Mouse (Mus musculus) midbrain, embryonic 10.5 days (tissue): Measurements from ENCODE around the gene Tdo2. TPM values are rescaled to one million over a fixed set of nuclear protein-coding genes. Genes with fewer than 3 reads are reported as not detected.

Experiments
- DNase-seq: peaks from one replicate; pipeline ENCODE4 v3.0.0-alpha.2; 2017; ENCODE audit warnings: low spot score
- H3K27ac ChIP-seq: fragments of 300-500 bp; sonication (generic); replicated peaks from 2 replicates; pipeline ENCODE4 v1.5.1; 2016; ENCODE audit warnings: mild to moderate bottlenecking
- H3K27me3 ChIP-seq: fragments of 300-500 bp; sonication (generic); 2 replicates; pipeline ENCODE4 v1.6.1; 2016; ENCODE audit warnings: low read depth, mild to moderate bottlenecking; ENCODE audit not compliant: poor library complexity, severe bottlenecking
- H3K36me3 ChIP-seq: fragments of 300-500 bp; sonication (generic); 2 replicates; pipeline ENCODE4 v1.6.1; 2016; ENCODE audit warnings: mild to moderate bottlenecking, moderate library complexity
- H3K4me1 ChIP-seq: fragments of 300-500 bp; sonication (generic); 2 replicates; pipeline ENCODE4 v1.6.1; 2016
- H3K4me3 ChIP-seq: fragments of 300-500 bp; sonication (generic); 2 replicates; pipeline ENCODE4 v1.5.1; 2016; ENCODE audit warnings: mild to moderate bottlenecking, moderate library complexity
- H3K9me3 ChIP-seq: fragments of 300-500 bp; sonication (generic); replicated peaks from 2 replicates; pipeline ENCODE4 v1.6.1; 2016; ENCODE audit warnings: mild to moderate bottlenecking
- WGBS: fragments of 180-500 bp; shearing (Covaris S2); methylation state at CpG from one replicate; pipeline ENCODE4 v1.1.7; 2016; 5-methylcytosine and 5-hydroxymethylcytosine counted together
- polyA plus RNA-seq: library from polyadenylated mRNA; unstranded; fragments of >200 nt; fragmentation: Nextera tagmentation; extraction: Ambion mirVana; gene quantifications from 2 replicates; pipeline ENCODE4 v1.2.1, GENCODE M21; 2016

Tdo2 gene
- polyA plus RNA-seq = not detected in 2 replicates

- DNase-seq = no peak
- Histone ChIP-seq H3K4me1 (no peaks in the 10 kb centered on the region), H3K36me3 (no peaks in the 10 kb centered on the region), H3K27me3 (no peaks in the 10 kb centered on the region), H3K4me3 (no peak within 1 kb of the TSS), H3K9me3 (no peaks in the 10 kb centered on the region), H3K27ac (no peak within 1 kb of the TSS)
Observed at GRCm38 (mm10) chr3:81976102-81976501, at the start of gene Tdo2. Tdo2 (minus strand) TSS chr3:81976202.

- 85% methylated on average over 3 of the region's 3 CpGs for WGBS
- no peaks in the 10 kb centered on the region for H3K27me3 ChIP-seq
- H3K36me3 ChIP-seq = no peaks in the 10 kb centered on the region
- H3K9me3 ChIP-seq = no peaks in the 10 kb centered on the region
- H3K4me3 ChIP-seq = no peak overlapping the region
- no peak for DNase-seq
- H3K4me1 ChIP-seq = no peaks in the 10 kb centered on the region
- H3K27ac ChIP-seq = no peak overlapping the region
Observed at GRCm38 (mm10) chr3:82023065-82023464, 47.1 kb upstream of the Tdo2 start.

- 91% methylated on average over 8 of the region's 8 CpGs for WGBS
- H3K4me3 ChIP-seq = no peak overlapping the region
- no peaks in the 10 kb centered on the region for H3K36me3 ChIP-seq
- H3K27me3 ChIP-seq = no peaks in the 10 kb centered on the region
- H3K4me1 ChIP-seq = no peaks in the 10 kb centered on the region
- no peaks in the 10 kb centered on the region for H3K9me3 ChIP-seq
- DNase-seq = no peak
- H3K27ac ChIP-seq = no peak overlapping the region
Observed at GRCm38 (mm10) chr3:82022421-82022920, 46.5 kb upstream of the Tdo2 start.

GRCm38 (mm10) chr3:82014148-82014703, 38.2 kb upstream of the Tdo2 start:
- Histone ChIP-seq H3K4me1 (no peaks in the 10 kb centered on the region), H3K9me3 (no peaks in the 10 kb centered on the region), H3K27me3 (no peaks in the 10 kb centered on the region), H3K36me3 (no peaks in the 10 kb centered on the region), H3K4me3 (no peak overlapping the region), H3K27ac (no peak overlapping the region)
- 84% methylated on average over 7 of the region's 7 CpGs for WGBS
- DNase-seq = no peak

DNA sequence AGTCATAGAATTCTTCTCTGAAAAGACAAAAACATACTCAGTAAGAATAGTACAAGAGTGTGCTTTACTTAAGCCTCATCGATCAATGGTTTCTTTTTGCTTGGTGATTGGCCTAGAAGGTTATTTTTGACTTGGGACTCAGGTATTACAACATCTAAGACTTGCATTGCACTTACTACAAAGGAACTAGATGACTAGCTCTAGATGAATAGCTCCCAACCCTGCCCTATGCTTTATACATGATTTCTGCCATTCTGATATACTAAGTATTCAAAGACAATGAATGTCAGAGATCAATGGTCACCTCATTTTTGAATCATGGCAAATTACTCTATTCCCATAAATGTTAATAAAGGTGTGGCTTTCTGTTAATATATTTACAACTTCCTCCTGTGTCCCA, 31.0 kb upstream of the Tdo2 start:
- 97% methylated on average over 1 of the region's 1 CpGs for WGBS
- Histone ChIP-seq H3K9me3 (no peaks in the 10 kb centered on the region), H3K4me3 (no peak overlapping the region), H3K4me1 (no peaks in the 10 kb centered on the region), H3K36me3 (no peaks in the 10 kb centered on the region), H3K27ac (no peak overlapping the region), H3K27me3 (no peaks in the 10 kb centered on the region)
- no peak for DNase-seq

- H3K27me3 ChIP-seq = no peaks in the 10 kb centered on the region
- no peak for DNase-seq
- WGBS = 5% methylated on average over 1 of the region's 1 CpGs
Observed at GRCm38 (mm10) chr3:81995988-81996387, 20.0 kb upstream of the Tdo2 start.

DNA sequence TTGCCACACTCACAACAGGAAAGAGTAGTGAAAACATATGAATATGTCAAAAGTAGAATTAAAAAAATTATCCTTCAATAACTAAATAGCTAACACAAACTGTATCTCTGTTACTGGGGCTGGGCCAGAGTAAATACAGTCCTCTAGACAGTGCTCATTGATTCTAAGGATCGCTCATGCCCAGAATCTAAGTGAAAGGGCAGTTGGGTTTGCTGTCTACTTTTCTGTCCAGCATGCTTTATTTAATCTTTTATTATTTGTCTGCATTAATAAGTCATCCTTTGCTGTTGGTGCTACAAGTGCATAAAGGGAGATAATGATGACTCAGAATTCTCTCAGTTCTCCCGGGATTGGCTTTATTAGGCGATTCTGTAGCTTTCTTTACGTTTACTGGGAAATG, 19.4 kb upstream of the Tdo2 start:
- Histone ChIP-seq H3K4me1 (0 out of 2 replicates have a peak, but pooled peaks cover 3% of the 10 kb centered on the region), H3K36me3 (no peaks in the 10 kb centered on the region), H3K9me3 (no peaks in the 10 kb centered on the region), H3K27me3 (no peaks in the 10 kb centered on the region), H3K4me3 (no peak overlapping the region), H3K27ac (no peak overlapping the region)
- no peak for DNase-seq
- WGBS = 48% methylated on average over 4 of the region's 4 CpGs

More at GRCm38 (mm10) chr3:81995988-81996387, 20.0 kb upstream of the Tdo2 start:
- Histone ChIP-seq H3K27ac (no peak overlapping the region), H3K36me3 (no peaks in the 10 kb centered on the region), H3K4me1 (0 out of 2 replicates have a peak, but pooled peaks cover 3% of the 10 kb centered on the region), H3K9me3 (no peaks in the 10 kb centered on the region), H3K4me3 (no peak overlapping the region)

DNA sequence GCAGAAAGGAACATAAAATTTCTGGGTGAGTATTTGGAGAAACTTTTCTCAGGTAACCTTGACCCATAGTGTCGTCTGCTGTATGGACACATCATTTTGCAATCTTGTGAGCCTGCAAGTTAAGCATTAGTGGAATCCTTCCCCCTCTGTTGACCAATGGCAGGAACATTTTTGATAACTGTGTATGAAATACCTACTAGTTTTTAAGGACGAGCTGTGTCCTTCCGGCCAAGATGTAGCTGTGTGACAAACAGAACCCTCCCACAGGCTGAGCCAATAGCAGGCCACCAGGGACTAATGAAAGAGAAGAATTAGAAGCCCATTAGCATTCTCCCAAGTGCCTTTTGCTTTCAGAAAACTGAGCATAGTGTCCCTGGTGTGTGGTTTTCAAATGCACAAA, 14.5 kb upstream of the Tdo2 start:
- Histone ChIP-seq H3K36me3 (no peaks in the 10 kb centered on the region), H3K9me3 (no peaks in the 10 kb centered on the region), H3K27ac (no peak overlapping the region), H3K27me3 (no peaks in the 10 kb centered on the region), H3K4me3 (no peak overlapping the region), H3K4me1 (no peaks in the 10 kb centered on the region)
- 76% methylated on average over 3 of the region's 3 CpGs for WGBS
- DNase-seq = no peak

- WGBS = 39% methylated on average over 2 of the region's 2 CpGs
- DNase-seq = no peak
- H3K4me1 ChIP-seq = no peaks in the 10 kb centered on the region
- H3K9me3 ChIP-seq = no peaks in the 10 kb centered on the region
- no peak overlapping the region for H3K27ac ChIP-seq
- H3K36me3 ChIP-seq = no peaks in the 10 kb centered on the region
- H3K4me3 ChIP-seq = no peak overlapping the region
- no peaks in the 10 kb centered on the region for H3K27me3 ChIP-seq
Observed at GRCm38 (mm10) chr3:81989692-81990141, 13.7 kb upstream of the Tdo2 start.

GRCm38 (mm10) chr3:81987628-81988027, 11.6 kb upstream of the Tdo2 start:
- no peak overlapping the region for H3K4me3 ChIP-seq
- no peaks in the 10 kb centered on the region for H3K36me3 ChIP-seq
- H3K27ac ChIP-seq = no peak overlapping the region
- H3K9me3 ChIP-seq = no peaks in the 10 kb centered on the region
- H3K27me3 ChIP-seq = no peaks in the 10 kb centered on the region
- DNase-seq = no peak
- WGBS = 92% methylated on average over 3 of the region's 3 CpGs
- no peaks in the 10 kb centered on the region for H3K4me1 ChIP-seq

- Histone ChIP-seq H3K27me3 (no peaks in the 10 kb centered on the region), H3K4me3 (no peak overlapping the region), H3K9me3 (no peaks in the 10 kb centered on the region), H3K4me1 (no peaks in the 10 kb centered on the region), H3K27ac (no peak overlapping the region), H3K36me3 (no peaks in the 10 kb centered on the region)
- DNase-seq = no peak
- 97% methylated on average over 2 of the region's 2 CpGs for WGBS
Observed at GRCm38 (mm10) chr3:81986103-81986502, 10.1 kb upstream of the Tdo2 start.

- no peaks in the 10 kb centered on the region for H3K9me3 ChIP-seq
- H3K36me3 ChIP-seq = no peaks in the 10 kb centered on the region
- no peak for DNase-seq
- H3K27me3 ChIP-seq = no peaks in the 10 kb centered on the region
- no peak overlapping the region for H3K27ac ChIP-seq
- H3K4me3 ChIP-seq = no peak overlapping the region
- no peaks in the 10 kb centered on the region for H3K4me1 ChIP-seq
- 65% methylated on average over 1 of the region's 1 CpGs for WGBS
Observed at GRCm38 (mm10) chr3:81985100-81985499, 9.1 kb upstream of the Tdo2 start.

DNA sequence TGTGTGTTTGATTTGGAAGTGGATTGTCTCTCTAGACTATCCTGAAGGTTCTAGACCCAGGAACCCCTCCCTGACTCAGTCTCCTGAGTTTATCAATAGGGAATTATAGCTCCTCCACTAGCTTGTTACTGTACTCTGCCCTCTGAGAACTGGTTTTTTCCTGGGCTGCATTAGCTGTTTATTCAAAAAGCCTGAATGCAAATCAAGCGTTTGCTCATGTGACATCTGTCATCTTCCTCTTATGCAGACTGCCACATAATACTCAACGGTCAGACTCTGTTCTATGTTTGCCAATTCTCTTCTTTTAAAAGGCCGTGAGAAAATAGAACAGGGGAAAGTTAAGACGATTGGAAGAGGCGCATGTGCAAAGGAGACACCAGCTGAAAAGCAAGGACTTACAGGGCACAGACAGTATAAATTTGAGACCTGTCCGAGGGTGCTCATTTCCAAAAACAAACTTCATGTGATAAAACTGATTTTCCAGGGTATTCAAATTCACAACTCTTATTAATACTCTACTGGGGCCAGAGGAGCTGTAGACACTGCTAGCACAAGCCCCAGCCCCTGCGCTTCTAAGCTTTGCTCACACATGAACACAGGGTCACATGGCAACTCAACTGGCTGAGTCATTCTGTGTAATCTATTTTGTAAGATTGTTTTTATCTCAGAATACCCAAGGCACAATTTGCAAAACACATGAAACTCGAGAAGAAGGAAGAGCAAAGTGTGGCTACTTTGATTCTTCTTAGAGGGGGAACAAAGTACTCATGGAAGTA, 7.3 kb upstream of the Tdo2 start:
- no peaks in the 10 kb centered on the region for H3K9me3 ChIP-seq
- no peaks in the 10 kb centered on the region for H3K4me1 ChIP-seq
- 90% methylated on average over 8 of the region's 8 CpGs for WGBS
- DNase-seq = no peak
- H3K27me3 ChIP-seq = no peaks in the 10 kb centered on the region
- no peak overlapping the region for H3K4me3 ChIP-seq
- no peak overlapping the region for H3K27ac ChIP-seq
- no peaks in the 10 kb centered on the region for H3K36me3 ChIP-seq
